Mouse (Mus musculus) cerebellum, adult (tissue): ENCODE measurements around the gene Dhx34.

Source experiments
- ATAC-seq: cut with Nextera tagmentation; 2 replicates; pipeline ENCODE4 v1.9.2; 2017; ENCODE audit warnings: mild to moderate bottlenecking, moderate library complexity, mixed read lengths; ENCODE audit not compliant: insufficient number of reproducible peaks, low FRiP score, low TSS enrichment

Gene Dhx34

GRCm38 (mm10) chr7:16213196-16213595 is 8.6 kb downstream of the Dhx34 start:
- no peak for ATAC-seq

GRCm38 (mm10) chr7:16210862-16211365 is 10.9 kb downstream of the Dhx34 start:
- ATAC-seq = no peak

GRCm38 (mm10) chr7:16208781-16209665 is 12.8 kb downstream of the Dhx34 start:
- ATAC-seq = no peak

- ATAC-seq = no peak
Observed at GRCm38 (mm10) chr7:16207496-16207895, 14.3 kb downstream of the Dhx34 start.

GRCm38 (mm10) chr7:16207076-16207475 is 14.8 kb downstream of the Dhx34 start:
- ATAC-seq = no peak

GRCm38 (mm10) chr7:16204791-16205190 is 17.0 kb downstream of the Dhx34 start:
- no peak for ATAC-seq

GRCm38 (mm10) chr7:16203505-16203903 is 18.3 kb downstream of the Dhx34 start:
- ATAC-seq = no peak

GRCm38 (mm10) chr7:16202756-16203504 is 18.9 kb downstream of the Dhx34 start:
- ATAC-seq = no peak

- ATAC-seq = no peak
Observed at GRCm38 (mm10) chr7:16201136-16201535, 20.7 kb downstream of the Dhx34 start.

GRCm38 (mm10) chr7:16198540-16198939 is 23.3 kb downstream of the Dhx34 start:
- ATAC-seq = no peak

- ATAC-seq = no peak
Observed at GRCm38 (mm10) chr7:16197166-16197565, 24.7 kb downstream of the Dhx34 start.

GRCm38 (mm10) chr7:16196616-16197015 is 25.2 kb downstream of the Dhx34 start:
- no peak for ATAC-seq

GRCm38 (mm10) chr7:16193702-16194101 is 28.1 kb downstream of the Dhx34 start:
- ATAC-seq = no peak

- ATAC-seq = peak; percentile 58; the same call in 1 of the 2 replicates
Observed at GRCm38 (mm10) chr7:16192315-16192714, 29.5 kb downstream of the Dhx34 start.

- ATAC-seq = no peak
Observed at GRCm38 (mm10) chr7:16187494-16187893, 34.3 kb downstream of the Dhx34 start.

- no peak for ATAC-seq
Observed at GRCm38 (mm10) chr7:16183663-16184062, 38.2 kb downstream of the Dhx34 start.

GRCm38 (mm10) chr7:16178114-16178513 is 43.7 kb downstream of the Dhx34 start:
- ATAC-seq = no peak

GRCm38 (mm10) chr7:16175542-16175931 is 46.3 kb downstream of the Dhx34 start:
- ATAC-seq = no peak

- peak; percentile 42 for ATAC-seq
Observed at GRCm38 (mm10) chr7:16174597-16175541, 47.0 kb downstream of the Dhx34 start, which contains the start of gene Meis3. TSS of gene Meis3 (plus strand) at chr7:16175090.

- ATAC-seq = no peak
Observed at GRCm38 (mm10) chr7:16173146-16173545, 48.7 kb downstream of the Dhx34 start.
